Mouse (Mus musculus) midbrain, embryonic 10.5 days (tissue): ENCODE measurements around the gene Tmem184b. TPM values are rescaled to one million over a fixed set of nuclear protein-coding genes. Genes with fewer than 3 reads are reported as not detected.
A peak's percentile ranks its signal among the peaks of the same experiment; 100 is the strongest.

Experiments used
- DNase-seq: peaks from one replicate; pipeline ENCODE4 v3.0.0-alpha.2; 2017; ENCODE audit warnings: low spot score
- H3K27ac ChIP-seq: fragments of 300-500 bp; sonication (generic); replicated peaks from 2 replicates; pipeline ENCODE4 v1.5.1; 2016; ENCODE audit warnings: mild to moderate bottlenecking
- H3K27me3 ChIP-seq: fragments of 300-500 bp; sonication (generic); 2 replicates; pipeline ENCODE4 v1.6.1; 2016; ENCODE audit warnings: low read depth, mild to moderate bottlenecking; ENCODE audit not compliant: poor library complexity, severe bottlenecking
- H3K36me3 ChIP-seq: fragments of 300-500 bp; sonication (generic); 2 replicates; pipeline ENCODE4 v1.6.1; 2016; ENCODE audit warnings: mild to moderate bottlenecking, moderate library complexity
- H3K4me1 ChIP-seq: fragments of 300-500 bp; sonication (generic); 2 replicates; pipeline ENCODE4 v1.6.1; 2016
- H3K4me3 ChIP-seq: fragments of 300-500 bp; sonication (generic); 2 replicates; pipeline ENCODE4 v1.5.1; 2016; ENCODE audit warnings: mild to moderate bottlenecking, moderate library complexity
- H3K9me3 ChIP-seq: fragments of 300-500 bp; sonication (generic); replicated peaks from 2 replicates; pipeline ENCODE4 v1.6.1; 2016; ENCODE audit warnings: mild to moderate bottlenecking
- WGBS: fragments of 180-500 bp; shearing (Covaris S2); methylation state at CpG from one replicate; pipeline ENCODE4 v1.1.7; 2016; 5-methylcytosine and 5-hydroxymethylcytosine counted together
- polyA plus RNA-seq: library from polyadenylated mRNA; unstranded; fragments of >200 nt; fragmentation: Nextera tagmentation; extraction: Ambion mirVana; gene quantifications from 2 replicates; pipeline ENCODE4 v1.2.1, GENCODE M21; 2016

The Tmem184b gene
- polyA plus RNA-seq, 1 experiment from 2014 or later = 56.3 TPM

GRCm38 (mm10) chr15:79406564-79406963, 3.2 kb upstream of the Tmem184b start:
- H3K36me3 ChIP-seq = no peaks in the 10 kb centered on the region
- H3K27ac ChIP-seq = no peak overlapping the region
- no peaks in the 10 kb centered on the region for H3K9me3 ChIP-seq
- H3K4me1 ChIP-seq = peaks cover 27% of the 10 kb centered on the region
- no peak for DNase-seq
- H3K27me3 ChIP-seq = peaks cover 14% of the 10 kb centered on the region
- WGBS = 85% methylated on average over 4 of the region's 4 CpGs
- no peak overlapping the region for H3K4me3 ChIP-seq

DNA sequence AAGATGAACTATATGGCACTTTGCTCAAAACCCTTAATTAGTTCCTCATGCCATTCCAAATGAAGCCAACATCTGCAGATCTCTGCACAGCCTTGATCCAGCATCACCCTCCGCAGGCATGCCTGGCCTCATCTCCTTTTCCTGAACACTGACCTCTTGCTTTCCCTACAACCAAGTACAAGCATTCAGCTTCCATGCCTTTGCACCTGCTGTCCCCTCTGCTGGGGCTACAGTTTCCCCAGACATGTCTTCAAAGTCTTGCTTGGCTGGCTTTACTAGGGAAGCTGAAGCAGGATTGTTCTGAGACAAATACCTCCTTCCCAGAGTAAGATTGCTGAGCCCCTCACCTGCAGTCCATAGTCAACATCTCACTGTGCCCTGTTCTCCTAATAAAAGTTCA, 908 bp upstream of the Tmem184b start:
- Histone ChIP-seq H3K4me3 (no peak overlapping the region; the same call in 1 of the 2 replicates), H3K27ac (no peak overlapping the region), H3K27me3 (peaks cover 14% of the 10 kb centered on the region), H3K4me1 (peaks cover 50% of the 10 kb centered on the region), H3K36me3 (no peaks in the 10 kb centered on the region), H3K9me3 (no peaks in the 10 kb centered on the region)
- WGBS = 51% methylated on average over 1 of the region's 1 CpGs
- DNase-seq = no peak

DNA sequence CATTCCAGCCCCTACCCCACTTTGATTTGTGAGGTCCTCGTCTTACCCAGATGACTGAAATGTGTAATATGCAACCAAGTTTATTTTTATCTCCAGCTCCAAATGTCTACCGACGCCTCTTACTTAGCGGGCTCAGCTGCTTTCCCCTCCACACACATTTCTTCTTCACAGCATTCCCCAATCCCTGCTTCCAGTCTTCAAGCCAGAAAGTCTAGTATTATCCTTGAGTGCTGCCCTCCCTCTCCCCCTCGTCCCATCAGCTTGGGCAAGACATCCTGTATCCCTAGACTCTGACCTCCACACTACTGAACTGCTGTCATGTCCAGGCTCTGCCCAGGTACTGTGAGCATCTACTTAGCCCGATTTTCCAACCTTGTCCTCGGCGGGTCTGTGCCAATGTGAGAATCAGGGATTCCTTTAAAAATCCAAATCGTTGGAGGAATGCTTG, 418 bp upstream of the Tmem184b start:
- peaks cover 50% of the 10 kb centered on the region for H3K4me1 ChIP-seq
- H3K27ac ChIP-seq = peak overlapping the region; percentile 90
- 21% methylated on average over 9 of the region's 9 CpGs for WGBS

GRCm38 (mm10) chr15:79402176-79402575, 1.2 kb downstream of the Tmem184b start:
- WGBS = 32% methylated on average over 5 of the region's 5 CpGs
- H3K9me3 ChIP-seq = no peaks in the 10 kb centered on the region
- H3K27me3 ChIP-seq = peaks cover 14% of the 10 kb centered on the region
- peak overlapping the region; percentile 90 for H3K27ac ChIP-seq
- peaks cover 14% of the 10 kb centered on the region for H3K36me3 ChIP-seq
- peak overlapping the region; percentile 68 for H3K4me3 ChIP-seq
- H3K4me1 ChIP-seq = peaks cover 50% of the 10 kb centered on the region
- no peak for DNase-seq

More for the DNA sequence above, 418 bp upstream of the Tmem184b start:
- no peaks in the 10 kb centered on the region for H3K36me3 ChIP-seq
- DNase-seq = no peak
- H3K4me3 ChIP-seq = peak overlapping the region; percentile 68
- peaks cover 14% of the 10 kb centered on the region for H3K27me3 ChIP-seq
- H3K9me3 ChIP-seq = no peaks in the 10 kb centered on the region

GRCm38 (mm10) chr15:79400975-79401365, 2.4 kb downstream of the Tmem184b start:
- DNase-seq = no peak
- Histone ChIP-seq H3K27ac (peak overlapping the region; percentile 65), H3K4me1 (peaks cover 50% of the 10 kb centered on the region), H3K27me3 (peaks cover 14% of the 10 kb centered on the region), H3K36me3 (peaks cover 21% of the 10 kb centered on the region), H3K4me3 (peak overlapping the region; percentile 68; the same call in 1 of the 2 replicates), H3K9me3 (no peaks in the 10 kb centered on the region)
- 59% methylated on average over 7 of the region's 7 CpGs for WGBS

DNA sequence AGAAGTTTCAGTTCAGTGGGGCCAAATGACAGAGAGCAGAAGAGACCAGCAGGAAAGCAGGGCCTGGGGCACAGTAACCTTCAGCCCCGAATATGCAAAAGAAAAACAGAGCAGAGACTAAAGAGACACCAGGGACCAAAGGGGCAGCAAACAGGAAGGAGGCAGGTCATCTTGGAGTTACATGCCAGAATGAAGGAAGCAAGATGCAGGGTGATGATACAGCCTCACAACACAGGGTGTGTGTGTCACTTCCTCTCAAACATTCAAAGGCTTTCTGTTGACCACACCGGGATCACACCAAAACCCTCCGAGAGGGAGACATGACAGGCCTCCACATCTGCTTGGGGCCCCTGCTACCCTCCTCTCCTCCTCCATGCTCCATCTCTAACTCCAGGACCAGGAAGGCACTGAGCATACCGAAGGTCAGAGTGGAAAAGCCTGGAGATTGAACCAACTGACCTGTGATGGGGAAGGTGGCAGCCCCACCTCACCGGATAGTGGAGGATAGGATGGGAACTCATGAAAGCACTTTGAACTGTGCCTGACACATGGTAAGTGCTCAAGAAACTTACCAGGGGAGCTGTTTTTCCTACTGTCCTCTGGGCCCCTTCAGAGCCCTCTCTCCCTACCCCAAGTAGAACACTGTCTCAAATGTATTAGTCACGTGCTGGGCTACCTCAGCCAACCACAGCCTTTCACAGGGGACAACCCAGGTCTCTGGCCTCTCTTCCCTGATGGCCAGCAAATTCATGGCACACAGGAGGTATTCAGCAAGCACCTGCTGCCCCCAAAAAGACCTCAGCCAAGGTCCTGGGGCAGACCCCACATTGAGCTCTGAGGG, 3.0 kb downstream of the Tmem184b start:
- peaks cover 24% of the 10 kb centered on the region for H3K36me3 ChIP-seq
- peak overlapping the region; percentile 65 for H3K27ac ChIP-seq
- H3K9me3 ChIP-seq = no peaks in the 10 kb centered on the region
- no peak for DNase-seq
- H3K4me1 ChIP-seq = peaks cover 50% of the 10 kb centered on the region
- H3K27me3 ChIP-seq = peaks cover 14% of the 10 kb centered on the region
- H3K4me3 ChIP-seq = 0 out of 2 replicates have a peak overlapping the region, but pooled peaks have one; percentile 68
- WGBS = 72% methylated on average over 6 of the region's 6 CpGs

GRCm38 (mm10) chr15:79399231-79400052, 3.9 kb downstream of the Tmem184b start:
- WGBS = 89% methylated on average over 14 of the region's 14 CpGs
- Histone ChIP-seq H3K4me3 (no peak overlapping the region), H3K27me3 (peaks cover 8% of the 10 kb centered on the region), H3K36me3 (peaks cover 26% of the 10 kb centered on the region), H3K4me1 (peaks cover 60% of the 10 kb centered on the region), H3K27ac (no peak overlapping the region), H3K9me3 (no peaks in the 10 kb centered on the region)
- DNase-seq = no peak

- 87% methylated on average over 11 of the region's 11 CpGs for WGBS
- no peak overlapping the region for H3K4me3 ChIP-seq
- peaks cover 32% of the 10 kb centered on the region for H3K36me3 ChIP-seq
- no peak overlapping the region for H3K27ac ChIP-seq
- no peaks in the 10 kb centered on the region for H3K9me3 ChIP-seq
- H3K4me1 ChIP-seq = peaks cover 61% of the 10 kb centered on the region
- no peaks in the 10 kb centered on the region for H3K27me3 ChIP-seq
- DNase-seq = no peak
Observed at GRCm38 (mm10) chr15:79396736-79397135, 6.6 kb downstream of the Tmem184b start.

DNA sequence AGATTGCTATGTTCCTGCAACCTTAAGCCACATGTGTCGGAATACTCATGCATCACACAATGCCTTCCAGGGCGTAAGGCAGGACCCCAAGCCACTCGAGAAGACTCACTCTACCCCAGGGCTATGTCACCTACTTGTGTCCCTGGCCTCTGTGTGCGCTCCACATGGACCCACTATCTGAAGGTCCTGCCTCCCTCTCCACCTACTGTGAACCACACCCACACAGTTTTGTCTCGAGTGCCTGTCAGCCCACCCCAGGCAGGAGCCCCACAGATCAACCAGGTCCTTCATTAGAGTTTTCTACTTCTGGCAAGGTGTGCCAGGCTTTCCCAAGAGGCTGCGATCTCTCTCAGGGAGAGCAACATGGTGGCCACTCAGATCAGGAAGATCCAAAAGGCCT, 8.1 kb downstream of the Tmem184b start:
- H3K4me1 ChIP-seq = peaks cover 58% of the 10 kb centered on the region
- peaks cover 32% of the 10 kb centered on the region for H3K36me3 ChIP-seq
- no peak overlapping the region for H3K27ac ChIP-seq
- 90% methylated on average over 6 of the region's 6 CpGs for WGBS
- H3K4me3 ChIP-seq = no peak overlapping the region
- H3K27me3 ChIP-seq = no peaks in the 10 kb centered on the region
- no peak for DNase-seq
- H3K9me3 ChIP-seq = no peaks in the 10 kb centered on the region

GRCm38 (mm10) chr15:79394842-79395241, 8.5 kb downstream of the Tmem184b start:
- Histone ChIP-seq H3K4me3 (no peak overlapping the region), H3K27ac (no peak overlapping the region), H3K9me3 (no peaks in the 10 kb centered on the region), H3K4me1 (peaks cover 57% of the 10 kb centered on the region), H3K27me3 (no peaks in the 10 kb centered on the region), H3K36me3 (peaks cover 32% of the 10 kb centered on the region)
- WGBS = 79% methylated on average over 4 of the region's 4 CpGs
- DNase-seq = no peak

DNA sequence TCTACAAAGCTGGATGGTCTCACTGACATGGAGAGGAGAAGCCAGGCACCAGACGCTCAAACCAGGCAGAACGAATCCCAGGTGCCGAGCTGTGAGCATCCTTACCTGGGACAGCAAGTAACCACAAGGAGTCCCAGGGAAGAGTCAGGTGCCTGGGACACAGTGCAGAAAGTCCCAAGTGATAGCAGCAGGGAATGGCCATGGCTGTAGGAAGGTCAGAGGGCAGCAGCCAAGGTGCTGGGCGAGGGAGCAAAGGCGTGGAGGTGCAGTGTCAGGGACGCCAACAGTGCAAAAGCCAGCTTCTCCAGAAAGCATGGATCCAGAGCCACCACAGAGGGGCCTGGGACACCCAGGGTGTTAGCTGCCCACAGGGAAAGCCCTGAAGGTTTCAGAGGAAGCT, 10.3 kb downstream of the Tmem184b start:
- Histone ChIP-seq H3K4me3 (no peak overlapping the region), H3K9me3 (no peaks in the 10 kb centered on the region), H3K4me1 (peaks cover 54% of the 10 kb centered on the region), H3K36me3 (peaks cover 26% of the 10 kb centered on the region), H3K27ac (peak overlapping the region; percentile 63), H3K27me3 (no peaks in the 10 kb centered on the region)
- no peak for DNase-seq
- 85% methylated on average over 6 of the region's 6 CpGs for WGBS

- peaks cover 56% of the 10 kb centered on the region for H3K4me1 ChIP-seq
- WGBS = 85% methylated on average over 5 of the region's 5 CpGs
Observed at GRCm38 (mm10) chr15:79392527-79392926, 10.8 kb downstream of the Tmem184b start.

More at GRCm38 (mm10) chr15:79392527-79392926, 10.8 kb downstream of the Tmem184b start:
- no peaks in the 10 kb centered on the region for H3K27me3 ChIP-seq
- no peaks in the 10 kb centered on the region for H3K9me3 ChIP-seq
- 0 out of 2 replicates have a peak overlapping the region, but pooled peaks have one; percentile 63 for H3K27ac ChIP-seq
- DNase-seq = no peak
- H3K36me3 ChIP-seq = peaks cover 21% of the 10 kb centered on the region
- H3K4me3 ChIP-seq = no peak overlapping the region
